Mouse (Mus musculus): Measurements from ENCODE around the gene Uaca. TPM values are rescaled to one million over a fixed set of nuclear protein-coding genes. Genes with fewer than 3 reads are reported as not detected.
A peak's percentile ranks its signal among the peaks of the same experiment; 100 is the strongest.
"Not testable (repeated sequence)": the region's sequence is repeated elsewhere in the genome, so short reads cannot be mapped to it uniquely, and the experiment has no call there.

Gene Uaca
- total RNA-seq, 2 experiments from 2014 or later: 40.7 to 51.1 TPM

DNA sequence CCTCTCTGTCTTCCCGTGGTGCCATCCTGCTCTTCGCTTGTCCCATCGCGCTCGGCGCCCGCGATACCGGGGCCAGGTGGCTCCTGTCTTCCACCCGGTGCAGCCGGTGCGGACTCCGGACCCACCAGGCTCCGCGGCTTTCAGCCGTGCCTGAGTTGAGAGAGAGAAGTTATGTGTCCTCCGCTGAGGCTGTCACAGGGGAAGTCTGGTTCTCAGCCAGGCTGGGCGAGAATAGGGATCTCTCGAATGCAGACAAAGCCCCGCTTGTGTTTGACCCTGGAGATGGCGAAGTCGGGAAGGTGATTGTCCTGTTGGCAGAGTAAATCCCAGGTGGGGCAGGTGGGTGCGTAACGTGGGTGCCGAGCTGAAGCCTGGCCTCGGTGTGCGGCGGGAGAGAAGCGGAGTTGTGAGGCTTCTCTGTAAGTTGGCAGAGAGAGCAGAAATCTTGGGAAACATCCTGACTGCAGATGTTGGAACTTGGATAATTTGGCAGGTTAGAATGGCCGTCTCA, 554 bp downstream of the Uaca start:
- peak; percentile 64 for DNase-seq

DNA sequence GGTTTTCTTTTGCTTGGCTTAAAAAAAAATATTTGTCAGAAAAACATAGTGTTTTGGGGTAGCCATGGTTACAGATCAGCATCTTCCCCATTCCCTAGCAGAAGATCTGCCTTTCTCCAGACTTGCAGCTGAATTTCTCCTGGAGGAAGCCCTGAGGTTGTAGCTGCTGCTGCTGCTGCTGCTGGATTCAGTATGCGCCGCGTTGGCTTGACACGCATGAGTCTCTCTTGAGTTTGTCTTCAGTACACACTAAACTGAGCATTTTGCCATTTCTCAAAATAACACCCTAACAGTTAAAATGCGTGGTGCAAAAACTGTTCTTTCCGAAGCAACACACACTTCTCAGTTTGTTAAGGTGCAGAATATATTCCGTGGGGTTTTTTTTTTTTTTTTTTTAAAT, 1.7 kb downstream of the Uaca start:
- no peak for DNase-seq

DNA sequence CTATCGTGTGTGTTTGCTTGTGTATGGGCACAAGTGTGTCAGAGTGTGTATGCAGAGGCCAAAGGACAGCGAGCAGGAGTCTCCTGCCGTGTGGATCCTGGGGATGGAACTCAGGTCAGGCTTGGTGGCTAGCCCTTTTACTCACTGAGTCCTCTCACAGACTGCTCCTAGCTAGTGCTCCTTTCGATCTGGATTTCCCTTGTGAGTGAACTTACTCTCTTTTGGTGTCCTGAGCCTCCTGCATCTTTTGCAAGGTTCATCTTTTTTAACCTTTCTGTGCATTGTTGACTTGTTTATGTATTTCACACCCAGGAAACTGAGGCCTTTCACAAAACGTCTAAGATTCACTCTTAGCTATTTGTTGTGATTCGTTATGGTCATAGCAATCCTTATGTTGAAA, 2.8 kb downstream of the Uaca start:
- DNase-seq: no peak

DNA sequence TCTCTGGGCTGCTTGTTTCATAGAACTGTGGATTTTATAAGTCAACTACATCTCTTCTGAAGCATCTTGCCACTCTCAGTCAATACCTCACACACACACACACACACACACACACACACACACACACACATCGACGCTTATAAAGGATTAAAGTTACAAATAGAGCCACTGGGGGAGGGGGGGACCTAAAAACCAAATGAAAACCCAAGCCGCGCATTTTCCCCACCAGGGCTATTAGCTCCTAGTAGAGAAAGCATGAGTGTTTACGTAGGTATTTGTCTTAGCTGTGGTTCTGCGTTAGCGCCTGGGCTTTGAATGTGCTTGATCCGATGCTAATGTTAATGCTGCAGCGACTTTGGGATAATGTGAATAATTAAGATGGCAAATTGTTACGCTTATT, 4.7 kb downstream of the Uaca start:
- DNase-seq: no peak

DNA sequence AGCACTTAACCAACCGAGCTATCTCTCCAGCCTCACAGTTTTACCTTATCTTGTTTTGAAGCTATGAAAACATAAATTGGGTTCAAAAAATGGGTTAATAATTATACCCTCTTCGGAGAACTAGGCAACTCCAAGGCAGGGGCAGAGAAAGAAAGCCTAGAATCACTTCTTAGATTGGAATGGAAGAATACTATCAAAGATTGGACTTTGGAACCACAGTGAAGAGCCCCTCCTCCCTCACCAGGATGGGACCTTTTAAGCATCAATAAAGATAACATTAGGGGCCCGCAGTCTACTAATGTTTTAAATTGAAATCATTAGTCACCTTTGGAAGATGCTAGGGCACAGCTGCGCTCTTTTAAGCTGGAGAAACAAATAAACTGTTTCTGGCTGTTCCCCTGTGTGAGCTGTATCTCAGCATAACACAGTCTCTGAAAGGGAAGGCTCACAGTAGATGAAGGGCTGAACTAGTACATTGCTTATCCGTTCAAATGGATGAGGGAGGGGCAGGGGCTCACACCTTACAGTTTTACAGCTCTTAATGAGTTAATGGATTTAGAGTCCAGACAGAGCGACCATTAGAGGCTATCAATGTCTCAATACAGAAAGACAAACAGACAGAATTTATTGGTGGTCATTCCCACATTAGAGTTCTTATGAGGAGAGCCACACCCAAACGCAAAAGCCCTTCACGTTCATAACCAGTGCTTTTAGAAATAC, 6.5 kb downstream of the Uaca start:
- DNase-seq: no peak

GRCm38 (mm10) chr9:60801746-60802145, 7.4 kb downstream of the Uaca start:
- DNase-seq: no peak

DNA sequence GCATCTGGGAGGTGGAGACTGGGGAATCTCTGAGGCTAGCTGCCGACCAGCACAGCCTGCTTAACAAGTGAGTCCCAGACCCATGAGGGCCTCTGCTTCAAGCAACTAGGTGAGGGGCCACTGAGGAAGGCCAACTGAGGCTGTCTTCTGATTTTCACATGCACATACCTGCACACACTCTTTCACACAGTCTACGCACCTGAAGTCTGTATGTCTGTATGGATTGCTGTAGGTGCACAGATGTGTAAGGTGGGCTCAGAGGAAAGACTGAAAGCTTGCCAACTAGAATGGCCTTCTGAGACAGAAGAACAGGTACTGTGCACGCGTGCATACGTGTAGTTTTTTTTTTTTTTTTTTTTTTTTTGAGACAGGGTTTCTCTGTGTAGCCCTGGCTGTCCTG, 8.0 kb downstream of the Uaca start:
- no peak for DNase-seq

GRCm38 (mm10) chr9:60806021-60806420, 11.7 kb downstream of the Uaca start:
- no peak for DNase-seq

DNA sequence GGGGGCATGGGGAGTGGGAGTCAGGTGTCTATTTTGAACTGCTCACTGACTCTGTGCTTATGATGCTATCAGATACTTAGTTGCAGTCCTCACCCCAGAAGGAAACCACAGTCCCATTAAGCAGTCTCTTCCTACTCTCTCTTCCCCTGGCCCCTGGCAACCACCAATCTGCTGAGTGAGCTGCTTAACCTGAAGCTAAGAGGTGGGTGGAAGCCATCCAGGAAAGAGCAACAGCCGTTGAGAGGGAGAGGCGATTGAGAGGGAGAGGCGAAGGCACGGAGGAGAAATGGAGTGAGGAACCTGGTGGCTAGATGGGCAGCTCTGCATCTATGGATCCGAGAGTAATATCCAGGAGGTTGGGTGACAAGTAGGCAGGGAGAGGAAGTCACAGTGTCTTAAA, 13.7 kb downstream of the Uaca start:
- DNase-seq: no peak

DNA sequence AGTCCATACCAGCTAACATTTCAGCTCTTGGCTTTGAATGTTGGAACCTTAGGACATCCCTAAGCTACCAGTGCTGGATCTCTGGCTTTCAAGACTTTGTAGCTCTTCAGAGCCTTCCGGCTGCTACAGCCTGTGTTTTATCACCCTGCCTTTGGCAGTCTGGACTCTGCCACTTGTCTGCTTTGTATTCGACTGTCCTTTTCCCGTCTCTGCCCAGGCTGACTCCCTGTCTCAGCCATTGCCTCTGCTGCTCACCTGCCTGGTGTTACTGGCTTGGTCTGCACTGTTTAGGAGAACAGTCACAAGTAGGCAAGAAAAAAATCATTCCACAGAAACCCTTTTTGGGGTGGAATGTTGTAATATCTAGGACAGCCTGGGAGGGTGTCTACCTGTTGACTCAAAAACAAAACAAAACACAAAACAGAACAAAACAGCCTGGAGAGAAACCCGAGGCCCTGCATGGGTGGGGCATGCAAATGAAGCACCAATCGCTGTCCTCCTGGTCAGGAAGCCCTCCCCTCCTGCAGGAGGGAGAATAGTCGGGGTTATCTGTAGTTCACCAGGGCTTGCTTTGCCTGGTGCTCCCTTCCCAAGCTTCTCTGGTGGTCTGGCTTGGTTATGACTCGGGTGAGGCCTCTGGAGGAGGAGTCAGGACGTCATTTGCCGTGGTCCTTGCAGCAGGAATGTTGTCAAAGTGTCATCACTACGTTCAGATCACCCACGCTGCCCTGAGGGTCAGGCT, 19.0 kb downstream of the Uaca start:
- peak; percentile 77 for DNase-seq

GRCm38 (mm10) chr9:60815502-60815901, 21.2 kb downstream of the Uaca start:
- no peak for DNase-seq

DNA sequence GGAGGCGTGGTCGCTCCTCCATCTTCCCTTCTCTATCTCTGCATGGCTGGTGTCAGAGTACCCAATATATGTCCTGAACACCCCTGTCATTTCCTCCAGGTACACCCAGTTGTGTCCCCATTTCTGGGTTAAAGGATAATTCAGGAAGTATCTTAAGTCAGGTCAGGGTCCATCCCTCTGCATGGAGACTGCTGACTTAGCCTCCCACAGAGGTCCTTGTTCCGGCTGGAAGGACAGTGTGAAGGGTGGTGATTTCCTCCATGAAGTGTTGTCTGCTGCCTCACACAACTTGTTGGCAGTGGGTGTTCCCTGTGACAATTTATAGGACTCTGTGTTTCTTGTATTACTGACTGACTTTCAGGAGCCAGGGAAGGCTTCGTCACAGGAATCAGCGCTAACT, 23.2 kb downstream of the Uaca start:
- no peak for DNase-seq

DNA sequence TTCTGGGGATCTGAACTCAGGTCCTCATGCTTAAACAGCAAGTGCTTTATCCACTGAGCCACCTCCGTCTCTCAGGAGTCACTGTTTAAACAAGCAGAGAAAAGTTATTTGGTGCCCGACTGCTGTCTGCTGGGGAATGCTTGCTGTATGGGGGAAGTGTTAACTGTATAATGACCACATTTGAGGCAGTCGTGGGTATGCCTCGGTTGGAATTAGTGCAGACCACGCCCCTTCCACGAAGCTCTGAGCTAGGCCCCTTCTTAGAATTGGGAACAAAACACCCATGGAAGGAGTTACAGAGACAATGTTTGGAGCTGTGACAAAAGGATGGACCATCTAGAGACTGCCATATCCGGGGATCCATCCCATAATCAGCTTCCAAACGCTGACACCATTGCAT, 24.2 kb downstream of the Uaca start:
- not testable (repeated sequence) for DNase-seq

DNA sequence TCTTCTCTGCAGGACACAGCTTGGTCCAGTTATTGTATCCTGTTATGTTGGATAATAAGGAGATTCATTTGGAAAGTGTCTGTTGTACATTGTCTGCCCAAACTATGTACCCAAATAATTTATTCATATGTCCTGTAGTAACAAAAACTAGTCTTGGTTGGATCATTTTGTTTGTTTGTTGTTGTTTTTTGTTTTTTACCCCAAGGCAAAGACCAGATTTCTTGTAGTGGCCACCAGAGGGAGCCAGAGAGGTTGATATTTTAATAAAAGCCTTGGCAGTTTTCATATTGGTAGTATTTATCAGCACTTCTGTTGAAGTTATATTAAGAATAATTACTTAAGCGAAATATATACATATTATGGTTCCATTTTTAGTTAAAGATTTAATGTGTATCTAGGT, 25.0 kb downstream of the Uaca start:
- peak; percentile 55 for DNase-seq

- DNase-seq: no peak
Measured at GRCm38 (mm10) chr9:60821501-60821900, 27.2 kb downstream of the Uaca start.

DNA sequence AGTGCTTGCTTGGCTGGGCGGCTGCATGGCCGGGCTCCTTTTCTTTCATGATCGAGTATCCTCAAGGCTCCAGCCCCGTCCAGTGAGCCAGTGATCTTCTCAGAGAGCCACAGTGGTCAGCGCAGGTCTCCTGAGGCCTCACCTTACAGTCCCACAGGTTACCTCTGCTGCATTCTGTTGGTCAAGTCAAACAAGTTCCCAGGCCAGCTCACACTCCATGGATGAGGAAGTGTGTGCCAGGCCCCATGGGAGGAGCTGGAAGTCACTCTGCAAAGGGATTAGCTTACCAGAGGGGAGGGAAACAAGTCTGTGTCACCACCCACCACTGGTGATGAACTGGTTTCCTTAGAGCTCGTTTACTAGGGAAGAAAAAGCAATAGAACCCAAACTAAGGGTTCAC, 28.3 kb downstream of the Uaca start:
- no peak for DNase-seq

GRCm38 (mm10) chr9:60825506-60825905, 31.2 kb downstream of the Uaca start:
- no peak for DNase-seq

GRCm38 (mm10) chr9:60826759-60827158, 32.4 kb downstream of the Uaca start:
- DNase-seq: no peak

DNA sequence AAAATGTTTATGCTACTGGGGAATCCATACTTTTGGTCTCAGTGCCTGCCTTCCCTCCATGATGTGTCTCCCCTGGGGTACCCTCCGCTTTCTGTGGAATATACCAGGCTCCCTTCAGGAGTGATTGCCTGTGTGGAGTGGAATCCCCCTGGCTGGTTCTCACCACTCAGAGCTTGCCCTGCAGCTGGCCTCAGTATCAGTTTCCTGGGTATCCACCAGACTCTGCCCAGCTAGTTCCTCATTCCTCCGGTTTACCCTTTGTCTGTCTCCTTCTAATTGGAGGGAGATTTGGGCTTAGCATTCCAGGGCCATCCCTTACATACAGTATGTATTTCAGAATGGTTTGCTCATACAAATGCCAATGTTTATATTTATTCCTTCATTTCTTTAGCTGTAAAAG, 33.9 kb downstream of the Uaca start:
- no peak for DNase-seq

GRCm38 (mm10) chr9:60829610-60830009, 35.3 kb downstream of the Uaca start:
- no peak for DNase-seq

- no peak for DNase-seq
Measured at GRCm38 (mm10) chr9:60830079-60830478, 35.7 kb downstream of the Uaca start.

- DNase-seq: no peak
Measured at GRCm38 (mm10) chr9:60832233-60832632, 37.9 kb downstream of the Uaca start.

GRCm38 (mm10) chr9:60836151-60836550, 41.8 kb downstream of the Uaca start:
- DNase-seq: no peak

- DNase-seq: no peak
Measured at GRCm38 (mm10) chr9:60837078-60837448, 42.7 kb downstream of the Uaca start.

All from adrenal gland, postnatal 10 days (tissue).